Mouse (Mus musculus): Measurements from ENCODE around the gene Slc5a9. TPM values are rescaled to one million over a fixed set of nuclear protein-coding genes. Genes with fewer than 3 reads are reported as not detected.
"Not testable (repeated sequence)": the region's sequence is repeated elsewhere in the genome, so short reads cannot be mapped to it uniquely, and the experiment has no call there.

Gene Slc5a9
- polyA plus RNA-seq (2012; rRNA removed): 2.0 and 3.9 TPM in 2 replicates

- no peak for DNase-seq (ENCODE audit: low read depth)
These were observed at the start of gene Slc5a9 for GRCm38 (mm10) chr4:111902775-111903174. TSS of gene Slc5a9 (minus strand) at chr4:111902918.

DNA sequence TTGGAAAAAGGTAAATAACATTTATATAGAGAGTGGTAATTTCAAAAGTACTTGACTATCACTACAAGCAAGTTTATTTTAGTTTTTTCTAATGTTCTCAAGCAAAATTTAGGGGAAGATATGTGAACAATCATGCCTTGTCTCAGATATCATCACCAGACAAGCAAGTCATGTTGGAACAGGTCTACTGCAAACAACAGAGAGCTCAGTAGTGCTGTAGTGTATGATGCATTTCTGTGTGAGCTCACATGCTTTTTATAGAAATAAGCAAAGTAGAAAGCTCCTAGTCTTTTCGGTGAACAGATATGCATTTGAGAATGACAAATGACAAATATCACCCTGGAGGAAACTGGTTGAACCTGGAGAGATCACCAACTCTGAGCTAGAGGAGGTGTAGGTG is 16.4 kb upstream of the Slc5a9 start, which contains the start of gene Skint8:
TSS of gene Skint8 (plus strand) at position 301 of the 400 bp plus-strand sequence.
- DNase-seq (ENCODE audit: low read depth): no peak

DNA sequence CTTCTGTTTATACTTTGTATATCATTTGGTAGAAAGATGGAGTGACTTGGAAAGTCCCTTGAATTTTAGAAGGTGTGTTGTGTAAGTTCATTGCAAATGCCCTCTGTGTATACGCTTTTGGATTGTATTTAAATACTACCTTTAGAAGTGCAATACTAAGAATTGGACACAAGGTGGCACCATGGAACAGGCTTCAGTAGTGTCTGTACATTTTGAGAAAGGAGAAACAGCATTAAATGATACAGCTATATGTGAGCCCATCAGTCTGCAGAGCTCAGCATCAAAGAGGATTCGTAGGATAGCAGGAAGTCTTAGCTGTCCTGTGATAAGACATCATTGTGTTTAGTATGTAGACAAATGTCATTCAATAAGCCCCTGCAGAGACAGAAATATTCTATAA is 5.2 kb upstream of the Slc5a9 start:
- no peak for DNase-seq (ENCODE audit: low read depth)

DNA sequence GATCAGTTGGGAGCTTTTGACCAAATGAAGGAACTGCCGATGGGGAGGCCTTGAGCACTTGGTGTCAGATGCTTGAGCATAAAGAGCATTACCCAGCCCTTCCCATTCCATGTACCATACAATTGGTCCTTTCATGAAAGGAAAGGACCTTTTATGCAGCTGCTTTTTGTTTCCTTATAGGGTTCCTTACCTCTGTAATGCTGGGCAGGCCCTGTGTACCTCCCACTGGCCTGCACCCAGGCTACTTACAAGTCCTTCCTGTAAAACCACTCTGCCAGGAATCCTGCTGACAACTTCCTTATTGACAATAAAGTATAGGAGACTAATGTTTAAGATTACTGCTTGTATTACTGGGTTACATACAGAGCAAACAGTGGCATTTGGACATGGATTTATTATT is 1.2 kb downstream of the Slc5a9 start:
- DNase-seq (ENCODE audit: low read depth): no peak

GRCm38 (mm10) chr4:111900491-111900890 is 2.2 kb downstream of the Slc5a9 start:
- DNase-seq (ENCODE audit: low read depth): not testable (repeated sequence)

- DNase-seq (ENCODE audit: low read depth): no peak
These were observed 4.2 kb downstream of the Slc5a9 start for GRCm38 (mm10) chr4:111898566-111898965.

DNA sequence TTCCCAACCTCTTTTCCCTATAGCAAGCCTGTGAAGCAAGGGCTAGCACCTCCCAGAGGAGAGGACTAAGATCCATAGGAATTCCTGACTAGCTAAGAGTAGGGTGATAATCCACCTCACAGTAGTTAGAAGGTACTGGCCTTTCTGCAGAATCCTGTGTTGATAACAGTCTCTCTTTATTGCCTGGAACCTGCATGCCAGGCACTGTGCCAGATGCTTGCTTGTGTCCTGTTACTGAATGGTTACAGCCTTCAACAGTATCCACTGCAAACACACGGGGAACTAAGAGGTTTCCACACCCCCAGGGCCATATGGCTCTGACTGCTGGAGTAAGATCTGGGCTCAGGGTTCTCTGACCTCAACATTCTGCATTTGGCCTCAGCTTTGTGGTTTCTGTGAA is 5.0 kb downstream of the Slc5a9 start:
- no peak for DNase-seq (ENCODE audit: low read depth)

GRCm38 (mm10) chr4:111892138-111892537 is 10.6 kb downstream of the Slc5a9 start:
- no peak for DNase-seq (ENCODE audit: low read depth)

- no peak for DNase-seq (ENCODE audit: low read depth)
These were observed 16.1 kb downstream of the Slc5a9 start for GRCm38 (mm10) chr4:111886607-111887006.

DNA sequence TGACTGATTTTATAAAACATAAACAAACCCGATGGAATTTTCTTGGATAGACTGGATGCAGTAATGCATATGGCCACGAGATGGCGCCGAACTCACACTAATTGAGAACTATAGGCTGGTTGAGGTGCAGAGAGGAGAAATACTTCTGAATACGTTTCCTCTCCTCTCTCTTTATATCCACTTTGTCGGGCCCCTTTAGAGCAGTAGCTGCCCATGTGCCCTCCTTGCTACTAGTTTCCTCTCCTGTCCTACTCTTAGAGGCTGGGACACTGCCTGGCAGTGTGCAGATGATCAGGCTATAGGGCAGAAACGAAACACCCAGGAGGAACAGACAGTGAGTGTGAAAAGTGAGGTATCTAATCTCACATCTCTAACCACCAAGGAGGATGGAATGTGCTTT is 16.7 kb downstream of the Slc5a9 start:
- no peak for DNase-seq (ENCODE audit: low read depth)

DNA sequence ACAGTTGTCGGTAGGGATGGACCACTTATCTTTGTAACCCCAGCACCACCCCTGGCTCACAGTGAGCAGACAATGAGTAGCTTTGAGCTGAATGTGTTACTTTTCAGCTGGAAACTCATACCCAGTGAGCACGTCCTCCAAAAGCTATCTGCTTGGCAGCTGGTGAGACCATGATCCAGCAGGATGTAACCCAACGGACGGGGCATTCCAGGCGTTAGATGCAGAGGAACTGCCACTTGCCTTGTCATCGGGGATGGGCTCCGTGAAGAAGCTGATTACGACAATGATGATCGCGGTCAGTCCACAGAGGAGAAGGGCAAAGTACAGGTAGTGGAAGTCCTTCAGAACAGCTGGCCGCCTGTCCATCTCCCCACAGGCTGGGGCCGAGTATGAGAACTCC is 19.2 kb downstream of the Slc5a9 start:
- no peak for DNase-seq (ENCODE audit: low read depth)

DNA sequence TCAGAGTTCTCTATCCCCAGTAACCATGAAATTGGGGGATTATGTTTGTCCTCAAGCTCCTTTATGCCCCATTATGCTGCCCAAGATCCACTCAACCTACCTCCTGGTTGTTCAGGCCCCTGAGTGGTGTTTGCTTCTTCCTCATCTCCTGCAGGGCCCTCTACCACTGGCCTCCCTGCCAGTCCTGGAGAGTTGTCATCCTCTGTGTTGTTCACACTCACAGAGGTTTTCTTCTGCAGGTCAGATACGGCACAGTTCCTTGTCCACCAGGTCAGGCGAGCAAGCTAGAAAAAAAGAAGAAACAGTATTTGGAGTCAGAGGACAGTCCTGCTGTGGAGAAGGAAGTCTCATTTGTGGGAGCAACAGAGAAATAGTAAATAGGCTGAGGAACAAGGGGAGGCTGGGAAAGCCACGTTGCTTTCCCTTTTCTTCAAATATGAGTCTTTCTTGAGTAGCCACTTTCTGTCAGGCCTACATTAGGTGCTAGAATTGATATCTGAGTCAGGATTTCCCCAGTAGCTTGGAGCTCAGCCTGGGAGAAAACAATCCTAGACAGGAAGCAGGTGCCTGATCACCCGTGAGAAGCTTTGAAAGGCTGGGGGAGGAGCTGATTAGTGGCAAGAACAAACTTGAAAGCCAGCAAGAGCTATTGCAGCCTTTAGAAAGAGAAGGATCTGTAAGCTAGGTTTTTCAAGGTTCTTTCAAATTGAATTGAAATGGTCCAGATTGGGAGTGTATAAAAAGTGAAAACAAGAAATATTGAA is 22.4 kb downstream of the Slc5a9 start:
- no peak for DNase-seq (ENCODE audit: low read depth)

DNA sequence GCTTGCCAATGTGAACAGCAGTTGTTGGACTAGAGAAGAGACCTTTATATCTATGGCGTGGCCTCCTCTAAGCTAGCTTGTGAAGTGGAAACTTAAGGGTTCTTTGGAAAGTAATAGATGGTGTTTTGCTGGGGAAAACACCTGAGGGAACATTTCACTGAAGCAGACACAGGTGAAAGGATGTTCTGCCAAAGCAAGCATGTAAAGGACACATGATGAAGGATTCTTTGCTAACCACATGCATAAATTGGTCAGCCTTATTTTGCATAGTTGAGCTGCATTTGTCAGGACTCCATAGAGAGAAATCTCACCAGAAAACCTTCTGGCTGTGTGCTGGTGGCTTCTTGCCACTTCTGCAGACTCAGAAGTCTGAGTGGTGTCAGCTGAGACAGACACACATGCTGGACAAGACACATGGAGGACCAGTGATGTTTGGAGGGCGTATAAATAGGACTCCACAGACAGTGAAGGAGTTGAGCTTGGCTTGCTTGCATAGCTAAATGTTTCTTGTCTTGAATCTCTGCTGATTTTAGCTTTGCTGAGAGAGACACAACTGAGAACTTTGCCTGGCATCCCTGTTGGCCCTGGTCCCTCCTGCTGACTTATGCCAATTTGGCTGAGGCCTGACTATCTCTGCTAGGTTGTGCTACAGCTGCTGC is 34.8 kb downstream of the Slc5a9 start:
- no peak for DNase-seq (ENCODE audit: low read depth)

DNA sequence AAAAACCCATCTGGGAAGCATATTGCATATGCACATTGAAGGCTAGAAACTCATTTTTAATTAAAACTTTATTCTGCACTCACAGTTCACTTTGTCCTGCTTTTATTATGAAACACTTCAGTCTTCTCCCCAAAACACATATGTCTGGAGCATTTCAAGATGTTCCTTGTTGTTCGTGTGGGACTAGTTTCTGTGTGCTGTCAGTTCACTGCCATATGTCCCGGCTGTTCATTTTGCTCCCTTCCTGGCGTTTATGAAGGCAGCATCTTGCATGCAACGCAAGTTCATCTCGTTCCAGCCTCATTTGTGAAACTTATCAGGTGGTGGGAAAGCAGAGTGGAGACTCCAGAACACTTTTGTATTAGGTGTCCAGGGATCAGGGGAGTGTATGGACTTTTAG is 36.0 kb downstream of the Slc5a9 start:
- no peak for DNase-seq (ENCODE audit: low read depth)

DNA sequence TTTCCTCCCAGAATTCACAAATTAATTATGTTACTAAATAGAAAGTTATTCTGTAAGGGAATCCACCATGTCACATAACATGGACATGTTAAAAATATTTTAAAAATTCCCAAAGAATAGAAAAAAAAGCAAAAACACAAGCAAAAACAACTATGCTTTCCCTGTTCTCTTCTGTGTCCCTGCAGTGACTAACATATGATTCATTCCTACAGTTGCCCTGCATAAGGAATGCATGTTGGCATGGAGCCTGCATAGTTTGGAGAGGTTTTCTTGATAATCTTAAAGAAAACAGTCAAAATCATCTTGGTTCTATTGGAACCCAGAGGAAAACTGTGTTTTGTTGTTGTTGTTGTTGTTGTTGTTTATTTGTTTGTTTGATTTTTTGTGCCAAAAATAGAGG is 50.1 kb downstream of the Slc5a9 start:
- no peak for DNase-seq (ENCODE audit: low read depth)

DNA sequence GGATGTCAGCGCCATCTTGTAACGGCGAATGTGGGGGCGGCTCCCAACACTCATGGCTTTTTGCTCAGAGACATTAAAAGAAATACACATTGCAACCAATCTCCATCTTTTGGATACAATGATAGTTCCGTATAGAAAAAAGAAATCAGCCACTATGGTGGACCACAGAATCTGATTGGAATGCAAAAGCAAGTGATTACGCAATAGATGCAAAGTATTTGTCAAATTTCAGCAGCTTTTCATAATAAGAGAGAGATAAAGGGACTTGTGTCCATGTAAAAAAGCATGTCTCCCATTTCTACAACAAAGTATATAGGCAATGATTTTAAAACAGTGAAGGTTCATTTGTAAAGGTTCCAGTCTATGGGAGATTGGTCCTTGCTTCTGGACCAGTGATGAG is 63.8 kb downstream of the Slc5a9 start:
- no peak for DNase-seq (ENCODE audit: low read depth)

Other genes with a start within 250 kb of the Slc5a9 start
- 15.9 and 19.4 TPM in 2 replicates for gene Spata6, start 182.9 kb downstream of the Slc5a9 start, polyA plus RNA-seq (2012; rRNA removed)
- not detected in 2 replicates for gene Skint8, start 16.5 kb upstream of the Slc5a9 start, polyA plus RNA-seq (2012; rRNA removed)
- gene Skint7, start 70.0 kb upstream of the Slc5a9 start, polyA plus RNA-seq (2012; rRNA removed): not detected in 2 replicates
- gene Skint1, start 103.4 kb upstream of the Slc5a9 start, polyA plus RNA-seq (2012; rRNA removed): not detected in 2 replicates
- gene Skint4, start 169.1 kb upstream of the Slc5a9 start, polyA plus RNA-seq (2012; rRNA removed): not detected in 2 replicates